Mouse (Mus musculus): ENCODE results near the gene Sult1e1. TPM values are rescaled to one million over a fixed set of nuclear protein-coding genes. Genes with fewer than 3 reads are reported as not detected.

The Sult1e1 gene
- polyA plus RNA-seq, 1 experiment = not detected

DNA sequence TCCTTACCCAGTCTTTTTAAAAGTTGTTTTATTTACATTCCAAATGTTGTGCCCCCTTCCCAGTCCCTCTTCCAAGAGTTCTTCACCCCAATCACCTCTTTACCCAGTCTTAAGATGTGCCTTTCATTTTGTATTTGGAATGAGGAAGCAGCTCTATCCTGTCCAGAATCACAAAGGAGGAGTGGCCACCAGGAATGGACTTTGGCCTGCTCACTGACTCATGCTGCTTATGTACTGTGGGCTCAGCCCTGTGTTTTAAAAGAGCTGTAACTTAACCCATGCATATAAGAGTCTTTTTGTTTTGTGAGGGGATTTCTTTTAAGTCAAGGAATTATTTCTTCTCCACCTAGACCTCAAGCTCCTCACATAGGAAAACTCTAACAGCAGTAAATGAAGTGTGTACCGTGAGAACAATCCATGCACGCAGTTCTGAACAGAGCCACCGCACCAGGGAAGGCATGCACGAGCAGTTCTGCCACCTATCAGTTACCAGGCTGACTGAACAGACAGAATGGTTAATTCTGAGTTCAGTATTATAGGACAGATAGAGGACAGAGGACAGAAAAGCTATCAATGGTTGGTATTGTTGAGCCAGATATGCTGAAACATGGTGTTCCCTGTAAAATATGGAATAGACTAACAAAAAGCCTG, 55.3 kb downstream of the Sult1e1 start:
- TF ChIP-seq CEBPB (IDR thresholded peaks at IDR 0.05; ENCODE audit: low read depth) (no peak), FOSL1 (IDR thresholded peaks at IDR 0.05; ENCODE audit: insufficient read depth, low read length, poor library complexity, severe bottlenecking) (no peak), MYOD1 (IDR thresholded peaks at IDR 0.05; ENCODE audit: control insufficient read depth, insufficient read length, low read depth) (no peak), CTCF (IDR thresholded peaks at IDR 0.05; ENCODE audit: control insufficient read depth, insufficient read depth, insufficient read length) (no peak)
- Histone ChIP-seq H3K27me3 (ENCODE audit: control insufficient read depth, insufficient read depth, insufficient read length) (no peaks in the 10 kb centered on the region), H3ac (ENCODE audit: control insufficient read depth, insufficient read length, low read depth) (no peak overlapping the region), H3K36me3 (ENCODE audit: control insufficient read depth, insufficient read depth) (no peaks in the 10 kb centered on the region), H3K79me3 (ENCODE audit: low read depth) (no peaks in the 10 kb centered on the region), H3K79me2 (ENCODE audit: control insufficient read depth, insufficient read depth) (no peaks in the 10 kb centered on the region), H3K4me3 (ENCODE audit: insufficient read depth, poor library complexity, severe bottlenecking) (no peak overlapping the region)

DNA sequence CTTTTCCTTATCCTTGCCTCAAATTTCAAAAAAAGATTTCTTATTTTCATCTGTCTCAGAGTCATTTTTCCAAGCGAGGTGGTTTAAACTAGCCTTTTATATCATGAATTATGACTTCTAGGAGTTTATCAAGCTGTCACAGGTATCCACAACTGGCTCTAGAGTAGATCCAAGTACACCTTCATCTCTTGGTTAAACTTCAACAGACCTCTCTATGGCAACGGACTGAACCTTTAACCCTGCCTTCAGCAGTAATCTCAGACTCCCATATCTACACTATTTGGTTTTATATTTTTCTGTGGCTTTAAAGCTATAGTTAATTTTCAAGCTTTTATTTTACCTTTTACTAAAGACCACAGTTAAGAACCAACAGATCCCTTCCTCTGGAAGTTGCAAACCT, 59.1 kb downstream of the Sult1e1 start:
- Histone ChIP-seq H3K27me3 (ENCODE audit: control insufficient read depth, insufficient read depth, insufficient read length) (no peaks in the 10 kb centered on the region), H3ac (ENCODE audit: control insufficient read depth, insufficient read length, low read depth) (no peak overlapping the region), H3K79me2 (ENCODE audit: control insufficient read depth, insufficient read depth) (no peaks in the 10 kb centered on the region), H3K36me3 (ENCODE audit: control insufficient read depth, insufficient read depth) (no peaks in the 10 kb centered on the region), H3K79me3 (ENCODE audit: low read depth) (no peaks in the 10 kb centered on the region), H3K4me3 (ENCODE audit: insufficient read depth, poor library complexity, severe bottlenecking) (no peak overlapping the region)
- TF ChIP-seq FOSL1 (IDR thresholded peaks at IDR 0.05; ENCODE audit: insufficient read depth, low read length, poor library complexity, severe bottlenecking) (no peak), USF1 (IDR thresholded peaks at IDR 0.05; ENCODE audit: low read depth) (no peak), MAX (IDR thresholded peaks at IDR 0.05) (no peak), MYOD1 (IDR thresholded peaks at IDR 0.05; ENCODE audit: control insufficient read depth, insufficient read length, low read depth) (no peak), CTCF (IDR thresholded peaks at IDR 0.05; ENCODE audit: control insufficient read depth, insufficient read depth, insufficient read length) (no peak), MYOG (IDR thresholded peaks at IDR 0.05; ENCODE audit: control insufficient read depth, extremely low read depth, insufficient read length) (no peak)

Small RNA genes within 50 kb of the gene (microRNA-seq; reads per million reads assigned to microRNA genes)
- gene Mir3969 (ENCODE audit: borderline microRNAs expressed) = not detected

Other genes with a start within 250 kb of the Sult1e1 start
- not detected for gene Ugt2b38, start 167.4 kb downstream of the Sult1e1 start, polyA plus RNA-seq (2012; fragmentation: generic; extraction: Trizol)
- not detected for gene Ugt2a2, start 109.3 kb downstream of the Sult1e1 start, polyA plus RNA-seq (2012; fragmentation: generic; extraction: Trizol)
- not detected for gene Gm43638, start 104.8 kb downstream of the Sult1e1 start, polyA plus RNA-seq (2012; fragmentation: generic; extraction: Trizol)
- not detected for gene Ugt2a1, start 100.7 kb downstream of the Sult1e1 start, polyA plus RNA-seq (2012; fragmentation: generic; extraction: Trizol)
- not detected for gene Sult1b1, start 53.4 kb downstream of the Sult1e1 start, polyA plus RNA-seq (2012; fragmentation: generic; extraction: Trizol)
- not detected for gene Sult1d1, start 22.6 kb downstream of the Sult1e1 start, polyA plus RNA-seq (2012; fragmentation: generic; extraction: Trizol)
- not detected for gene Csn1s1, start 74.6 kb upstream of the Sult1e1 start, polyA plus RNA-seq (2012; fragmentation: generic; extraction: Trizol)
- gene Csn2, start 108.0 kb upstream of the Sult1e1 start, polyA plus RNA-seq (2012; fragmentation: generic; extraction: Trizol) = not detected
- gene Csn1s2a, start 183.0 kb upstream of the Sult1e1 start, polyA plus RNA-seq (2012; fragmentation: generic; extraction: Trizol) = not detected
- not detected for gene Csn1s2b, start 216.5 kb upstream of the Sult1e1 start, polyA plus RNA-seq (2012; fragmentation: generic; extraction: Trizol)
- not detected for gene Prr27, start 234.1 kb upstream of the Sult1e1 start, polyA plus RNA-seq (2012; fragmentation: generic; extraction: Trizol)